Mouse (Mus musculus) liver, embryonic 12.5 days (tissue): Measurements from ENCODE around the gene Rpl4. TPM values are rescaled to one million over a fixed set of nuclear protein-coding genes. Genes with fewer than 3 reads are reported as not detected.
"Not testable (repeated sequence)": the region's sequence is repeated elsewhere in the genome, so short reads cannot be mapped to it uniquely, and the experiment has no call there.

ENCODE experiments used
- ATAC-seq: fragments of 200-750 bp; cut with Nextera tagmentation; 2 replicates; pipeline ENCODE4 v1.8.0; 2017; ENCODE audit warnings: moderate number of reproducible peaks, mild to moderate bottlenecking, moderate library complexity
- H3K27ac ChIP-seq: fragments of 300-500 bp; sonication (generic); 2 replicates; pipeline ENCODE4 v1.5.1; 2016; ENCODE audit warnings: mild to moderate bottlenecking
- H3K27me3 ChIP-seq: fragments of 300-500 bp; sonication (generic); replicated peaks from 2 replicates; pipeline ENCODE4 v1.6.1; 2016; ENCODE audit warnings: mild to moderate bottlenecking, moderate library complexity
- H3K36me3 ChIP-seq: fragments of 300-500 bp; sonication (generic); 2 replicates; pipeline ENCODE4 v1.6.1; 2016; ENCODE audit warnings: mild to moderate bottlenecking, moderate library complexity
- H3K4me1 ChIP-seq: fragments of 300-500 bp; sonication (generic); 2 replicates; pipeline ENCODE4 v1.6.1; 2016
- H3K4me2 ChIP-seq: fragments of 300-500 bp; sonication (generic); 2 replicates; pipeline ENCODE4 v1.6.1; 2016; ENCODE audit warnings: mild to moderate bottlenecking, moderate library complexity
- H3K4me3 ChIP-seq: fragments of 300-500 bp; sonication (generic); 2 replicates; pipeline ENCODE4 v1.5.1; 2016; ENCODE audit warnings: mild to moderate bottlenecking, moderate library complexity
- H3K9ac ChIP-seq: fragments of 300-500 bp; sonication (generic); 2 replicates; pipeline ENCODE4 v1.6.1; 2016; ENCODE audit warnings: mild to moderate bottlenecking, moderate library complexity
- H3K9me3 ChIP-seq: fragments of 300-500 bp; sonication (generic); replicated peaks from 2 replicates; pipeline ENCODE4 v1.6.1; 2016; ENCODE audit warnings: mild to moderate bottlenecking, moderate library complexity
- WGBS: fragments of 180-500 bp; shearing (Covaris S2); methylation state at CpG from one replicate; pipeline ENCODE4 v1.1.7; 2016; ENCODE audit not compliant: insufficient replicate concordance; 5-methylcytosine and 5-hydroxymethylcytosine counted together
- polyA plus RNA-seq: library from polyadenylated mRNA; unstranded; fragments of >200 nt; fragmentation: Nextera tagmentation; extraction: Ambion mirVana; gene quantifications from 2 replicates; pipeline ENCODE4 v1.2.1, GENCODE M21; 2016

The Rpl4 gene
- polyA plus RNA-seq, 1 experiment from 2014 or later = 1,210 TPM

GRCm38 (mm10) chr9:64198763-64199418 is 25.7 kb downstream of the Rpl4 start:
- not testable (repeated sequence) for H3K4me1 ChIP-seq, H3K4me2 ChIP-seq, H3K4me3 ChIP-seq, H3K9me3 ChIP-seq, ATAC-seq, H3K9ac ChIP-seq, H3K27me3 ChIP-seq, H3K27ac ChIP-seq
- 84% methylated on average over 7 of the region's 7 CpGs for WGBS
- H3K36me3 ChIP-seq = peaks cover 40% of the 10 kb centered on the region

- Histone ChIP-seq H3K4me1 (peaks cover 4% of the 10 kb centered on the region; the same call in 1 of the 2 replicates), H3K27me3 (no peaks in the 10 kb centered on the region), H3K27ac (no peak overlapping the region), H3K36me3 (peaks cover 49% of the 10 kb centered on the region), H3K4me2 (no peak overlapping the region), H3K9ac (no peak overlapping the region), H3K9me3 (no peaks in the 10 kb centered on the region), H3K4me3 (no peak overlapping the region)
- WGBS = 57% methylated on average over 2 of the region's 2 CpGs
- no peak for ATAC-seq
These were observed 26.7 kb downstream of the Rpl4 start for GRCm38 (mm10) chr9:64199897-64200296.

- H3K4me2 ChIP-seq = no peak overlapping the region
- no peaks in the 10 kb centered on the region for H3K4me1 ChIP-seq
- H3K27me3 ChIP-seq = no peaks in the 10 kb centered on the region
- ATAC-seq = no peak
- H3K27ac ChIP-seq = no peak overlapping the region
- H3K9ac ChIP-seq = no peak overlapping the region
- H3K36me3 ChIP-seq = peaks cover 51% of the 10 kb centered on the region
- H3K4me3 ChIP-seq = no peak overlapping the region
- H3K9me3 ChIP-seq = no peaks in the 10 kb centered on the region
These were observed 29.2 kb downstream of the Rpl4 start for GRCm38 (mm10) chr9:64202331-64202730.

GRCm38 (mm10) chr9:64202866-64203265 is 29.7 kb downstream of the Rpl4 start:
- no peak overlapping the region for H3K4me3 ChIP-seq
- H3K4me1 ChIP-seq = no peaks in the 10 kb centered on the region
- no peaks in the 10 kb centered on the region for H3K9me3 ChIP-seq
- no peak for ATAC-seq
- no peak overlapping the region for H3K27ac ChIP-seq
- H3K36me3 ChIP-seq = peaks cover 56% of the 10 kb centered on the region
- no peak overlapping the region for H3K9ac ChIP-seq
- no peak overlapping the region for H3K4me2 ChIP-seq
- H3K27me3 ChIP-seq = no peaks in the 10 kb centered on the region

DNA sequence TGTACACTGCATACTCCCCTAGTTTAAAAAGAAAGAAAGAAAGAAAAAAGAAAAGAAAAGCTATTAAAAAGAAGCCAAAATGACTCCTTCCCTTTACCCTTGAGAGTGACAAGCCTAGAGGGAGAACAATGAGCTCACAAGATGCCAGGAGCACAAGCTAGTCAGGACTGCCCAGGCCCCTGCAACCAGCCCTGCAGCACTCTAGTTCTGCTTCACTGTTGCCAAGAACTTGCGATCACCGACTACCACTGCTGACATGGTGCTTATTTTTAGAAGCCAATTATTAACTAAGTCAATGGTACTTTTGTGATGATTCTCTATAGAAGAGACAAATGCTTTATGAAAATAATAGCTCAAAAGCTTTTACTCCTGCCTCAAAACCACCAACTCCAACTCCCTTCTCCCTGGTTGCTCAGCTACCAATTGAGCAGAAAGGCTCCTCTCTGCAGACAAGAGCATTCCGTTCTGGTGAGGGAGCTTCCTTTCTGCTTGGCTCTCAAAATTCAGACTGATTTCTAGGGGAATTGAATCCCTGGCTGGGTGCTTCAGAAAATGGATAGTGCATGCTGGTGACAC is 34.4 kb downstream of the Rpl4 start:
- ATAC-seq = no peak
- 81% methylated on average over 3 of the region's 3 CpGs for WGBS
- H3K9me3 ChIP-seq = no peaks in the 10 kb centered on the region
- H3K4me1 ChIP-seq = no peaks in the 10 kb centered on the region
- H3K27ac ChIP-seq = no peak overlapping the region
- no peak overlapping the region for H3K4me2 ChIP-seq
- peaks cover 73% of the 10 kb centered on the region for H3K36me3 ChIP-seq
- H3K4me3 ChIP-seq = no peak overlapping the region
- no peaks in the 10 kb centered on the region for H3K27me3 ChIP-seq
- no peak overlapping the region for H3K9ac ChIP-seq

- Histone ChIP-seq H3K4me2 (no peak overlapping the region), H3K27me3 (no peaks in the 10 kb centered on the region), H3K4me3 (no peak overlapping the region), H3K27ac (no peak overlapping the region), H3K4me1 (0 out of 2 replicates have a peak, but pooled peaks cover 4% of the 10 kb centered on the region), H3K36me3 (peaks cover 40% of the 10 kb centered on the region), H3K9me3 (no peaks in the 10 kb centered on the region), H3K9ac (no peak overlapping the region)
- WGBS = 82% methylated on average over 17 of the region's 17 CpGs
- ATAC-seq = no peak
These were observed 41.3 kb downstream of the Rpl4 start for GRCm38 (mm10) chr9:64214452-64214851.

GRCm38 (mm10) chr9:64216090-64216489 is 42.9 kb downstream of the Rpl4 start:
- WGBS = 34% methylated on average over 4 of the region's 4 CpGs
- Histone ChIP-seq H3K9ac (no peak overlapping the region), H3K4me2 (no peak overlapping the region), H3K27ac (no peak overlapping the region), H3K36me3 (peaks cover 26% of the 10 kb centered on the region), H3K4me3 (no peak overlapping the region), H3K9me3 (no peaks in the 10 kb centered on the region), H3K27me3 (no peaks in the 10 kb centered on the region), H3K4me1 (peaks cover 9% of the 10 kb centered on the region; the same call in 1 of the 2 replicates)
- ATAC-seq = no peak

GRCm38 (mm10) chr9:64216641-64217040 is 43.5 kb downstream of the Rpl4 start:
- Histone ChIP-seq H3K4me3 (no peak overlapping the region), H3K27ac (no peak overlapping the region), H3K9me3 (no peaks in the 10 kb centered on the region), H3K36me3 (peaks cover 21% of the 10 kb centered on the region), H3K4me2 (no peak overlapping the region), H3K9ac (no peak overlapping the region), H3K4me1 (peaks cover 9% of the 10 kb centered on the region; the same call in 1 of the 2 replicates), H3K27me3 (no peaks in the 10 kb centered on the region)
- 82% methylated on average over 2 of the region's 2 CpGs for WGBS
- ATAC-seq = no peak

- Histone ChIP-seq H3K4me2 (no peak overlapping the region), H3K9me3 (no peaks in the 10 kb centered on the region), H3K27ac (no peak overlapping the region), H3K4me3 (no peak overlapping the region), H3K27me3 (no peaks in the 10 kb centered on the region), H3K36me3 (peaks cover 11% of the 10 kb centered on the region; the same call in 1 of the 2 replicates), H3K9ac (no peak overlapping the region), H3K4me1 (peaks cover 16% of the 10 kb centered on the region; the same call in 1 of the 2 replicates)
- no peak for ATAC-seq
These were observed 44.7 kb downstream of the Rpl4 start for GRCm38 (mm10) chr9:64217887-64218286.

- Histone ChIP-seq H3K36me3 (peaks cover 3% of the 10 kb centered on the region; the same call in 1 of the 2 replicates), H3K27me3 (no peaks in the 10 kb centered on the region), H3K27ac (no peak overlapping the region), H3K4me2 (no peak overlapping the region), H3K4me3 (no peak overlapping the region), H3K9ac (no peak overlapping the region), H3K4me1 (peaks cover 16% of the 10 kb centered on the region; the same call in 1 of the 2 replicates), H3K9me3 (no peaks in the 10 kb centered on the region)
- ATAC-seq = no peak
- WGBS = 73% methylated on average over 1 of the region's 1 CpGs
These were observed 46.1 kb downstream of the Rpl4 start for GRCm38 (mm10) chr9:64219305-64219704.

- no peak overlapping the region for H3K9ac ChIP-seq
- 76% methylated on average over 10 of the region's 10 CpGs for WGBS
- H3K27me3 ChIP-seq = no peaks in the 10 kb centered on the region
- H3K4me1 ChIP-seq = peaks cover 16% of the 10 kb centered on the region; the same call in 1 of the 2 replicates
- no peaks in the 10 kb centered on the region for H3K36me3 ChIP-seq
- no peak for ATAC-seq
- H3K4me2 ChIP-seq = no peak overlapping the region
- H3K27ac ChIP-seq = no peak overlapping the region
- no peak overlapping the region for H3K4me3 ChIP-seq
- H3K9me3 ChIP-seq = no peaks in the 10 kb centered on the region
These were observed 46.7 kb downstream of the Rpl4 start for GRCm38 (mm10) chr9:64219772-64220420.

- H3K27me3 ChIP-seq = no peaks in the 10 kb centered on the region
- H3K4me2 ChIP-seq = no peak overlapping the region
- no peaks in the 10 kb centered on the region for H3K9me3 ChIP-seq
- H3K9ac ChIP-seq = no peak overlapping the region
- WGBS = 54% methylated on average over 1 of the region's 1 CpGs
- no peaks in the 10 kb centered on the region for H3K36me3 ChIP-seq
- no peak overlapping the region for H3K27ac ChIP-seq
- no peak overlapping the region for H3K4me3 ChIP-seq
- H3K4me1 ChIP-seq = peaks cover 16% of the 10 kb centered on the region; the same call in 1 of the 2 replicates
- ATAC-seq = no peak
These were observed 47.4 kb downstream of the Rpl4 start for GRCm38 (mm10) chr9:64220603-64221002.
